Mouse (Mus musculus): ENCODE results near the gene Rarb. TPM values are rescaled to one million over a fixed set of nuclear protein-coding genes. Genes with fewer than 3 reads are reported as not detected.

Gene Rarb
- polyA plus RNA-seq, 1 experiment from 2014 or later = 16.8 TPM

DNA sequence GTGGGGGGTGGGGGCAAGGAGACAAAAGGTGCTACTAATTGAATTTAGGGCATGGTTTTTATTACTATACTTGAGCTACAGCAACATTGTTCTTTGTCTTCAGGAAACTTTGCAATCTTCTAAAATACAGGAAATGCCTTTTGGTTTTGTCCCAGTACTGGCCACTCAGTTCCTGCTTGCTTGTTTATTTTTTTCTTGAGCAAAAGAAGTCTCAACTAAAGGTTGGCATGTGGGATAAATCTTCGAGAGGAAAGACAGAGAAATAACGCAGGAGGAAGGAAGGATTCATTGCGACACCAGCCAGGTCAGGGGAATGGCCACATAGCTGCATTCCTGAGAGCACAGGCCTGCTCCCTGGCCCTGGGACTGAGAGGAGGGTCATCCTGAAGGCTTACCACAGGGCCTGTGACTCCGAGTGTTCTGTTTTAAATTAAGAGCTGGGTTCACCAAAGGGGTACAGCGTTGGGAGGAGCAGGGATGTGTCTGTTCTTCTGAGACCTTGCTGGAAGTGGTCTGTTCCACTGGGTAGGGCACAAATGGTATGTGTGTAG is 215.8 kb downstream of the Rarb start:
- H3K36me3 ChIP-seq (replicated peaks) = no peaks in the 10 kb centered on the region
- no peak overlapping the region for H3K4me3 ChIP-seq
- H3K9me3 ChIP-seq = no peaks in the 10 kb centered on the region
- WGBS = 55% methylated on average over 5 of the region's 5 CpGs
- DNase-seq (ENCODE audit: extremely low spot score, low spot score) = peak; percentile 20
- H3K27me3 ChIP-seq (ENCODE audit: poor library complexity, severe bottlenecking) = no peaks in the 10 kb centered on the region
- H3K27ac ChIP-seq = peak overlapping the region; percentile 16; the same call in 1 of the 2 replicates
- peaks cover 25% of the 10 kb centered on the region for H3K4me1 ChIP-seq

- Histone ChIP-seq H3K27ac (no peak overlapping the region), H3K4me3 (no peak overlapping the region), H3K4me1 (peaks cover 28% of the 10 kb centered on the region), H3K27me3 (ENCODE audit: poor library complexity, severe bottlenecking) (no peaks in the 10 kb centered on the region), H3K36me3 (replicated peaks) (no peaks in the 10 kb centered on the region), H3K9me3 (no peaks in the 10 kb centered on the region)
- 88% methylated on average over 7 of the region's 7 CpGs for WGBS
- DNase-seq (ENCODE audit: extremely low spot score, low spot score) = no peak
These were observed 219.7 kb downstream of the Rarb start for GRCm38 (mm10) chr14:16599224-16599623.

GRCm38 (mm10) chr14:16598074-16598501 is 220.9 kb downstream of the Rarb start:
- Histone ChIP-seq H3K27me3 (ENCODE audit: poor library complexity, severe bottlenecking) (no peaks in the 10 kb centered on the region), H3K9me3 (no peaks in the 10 kb centered on the region), H3K27ac (0 out of 2 replicates have a peak overlapping the region, but pooled peaks have one; percentile 26), H3K4me3 (no peak overlapping the region), H3K4me1 (peaks cover 20% of the 10 kb centered on the region), H3K36me3 (replicated peaks) (no peaks in the 10 kb centered on the region)
- WGBS = 39% methylated on average over 4 of the region's 4 CpGs
- no peak for DNase-seq (ENCODE audit: extremely low spot score, low spot score)

- Histone ChIP-seq H3K4me1 (no peaks in the 10 kb centered on the region), H3K4me3 (no peak overlapping the region), H3K36me3 (replicated peaks) (no peaks in the 10 kb centered on the region), H3K27me3 (ENCODE audit: poor library complexity, severe bottlenecking) (no peaks in the 10 kb centered on the region), H3K27ac (no peak overlapping the region), H3K9me3 (no peaks in the 10 kb centered on the region)
- 92% methylated on average over 4 of the region's 4 CpGs for WGBS
- DNase-seq (ENCODE audit: extremely low spot score, low spot score) = no peak
These were observed 229.8 kb downstream of the Rarb start for GRCm38 (mm10) chr14:16589139-16589538.

- DNase-seq (ENCODE audit: extremely low spot score, low spot score) = no peak
- Histone ChIP-seq H3K9me3 (no peaks in the 10 kb centered on the region), H3K36me3 (replicated peaks) (no peaks in the 10 kb centered on the region), H3K4me3 (no peak overlapping the region), H3K4me1 (peaks cover 26% of the 10 kb centered on the region), H3K27ac (no peak overlapping the region), H3K27me3 (ENCODE audit: poor library complexity, severe bottlenecking) (peaks cover 32% of the 10 kb centered on the region)
These were observed 240.9 kb downstream of the Rarb start for GRCm38 (mm10) chr14:16578100-16578499.

GRCm38 (mm10) chr14:16577049-16577448 is 241.9 kb downstream of the Rarb start:
- Histone ChIP-seq H3K4me3 (no peak overlapping the region), H3K27ac (no peak overlapping the region), H3K27me3 (ENCODE audit: poor library complexity, severe bottlenecking) (peaks cover 35% of the 10 kb centered on the region), H3K36me3 (replicated peaks) (no peaks in the 10 kb centered on the region), H3K9me3 (no peaks in the 10 kb centered on the region), H3K4me1 (peaks cover 36% of the 10 kb centered on the region)
- 42% methylated on average over 1 of the region's 1 CpGs for WGBS
- no peak for DNase-seq (ENCODE audit: extremely low spot score, low spot score)

- under 1% methylated on average over 52 of the region's 52 CpGs for WGBS
- H3K27me3 ChIP-seq (ENCODE audit: poor library complexity, severe bottlenecking) = peaks cover 35% of the 10 kb centered on the region
- peak overlapping the region; percentile 89 for H3K27ac ChIP-seq
- peak overlapping the region; percentile 63 for H3K4me3 ChIP-seq
- peaks cover 48% of the 10 kb centered on the region for H3K4me1 ChIP-seq
- peak; percentile 86 for DNase-seq (ENCODE audit: extremely low spot score, low spot score)
- H3K36me3 ChIP-seq (replicated peaks) = no peaks in the 10 kb centered on the region
- no peaks in the 10 kb centered on the region for H3K9me3 ChIP-seq
These were observed 243.8 kb downstream of the Rarb start for GRCm38 (mm10) chr14:16574925-16575721.

GRCm38 (mm10) chr14:16573475-16574171 is 245.3 kb downstream of the Rarb start:
- 43% methylated on average over 6 of the region's 6 CpGs for WGBS
- Histone ChIP-seq H3K27ac (peak overlapping the region; percentile 89), H3K4me3 (peak overlapping the region; percentile 63), H3K27me3 (ENCODE audit: poor library complexity, severe bottlenecking) (peaks cover 35% of the 10 kb centered on the region), H3K36me3 (replicated peaks) (no peaks in the 10 kb centered on the region), H3K4me1 (peaks cover 58% of the 10 kb centered on the region), H3K9me3 (no peaks in the 10 kb centered on the region)
- no peak for DNase-seq (ENCODE audit: extremely low spot score, low spot score)

- H3K27me3 ChIP-seq (ENCODE audit: poor library complexity, severe bottlenecking) = peaks cover 35% of the 10 kb centered on the region
These were observed 246.1 kb downstream of the Rarb start for GRCm38 (mm10) chr14:16572755-16573340.

DNA sequence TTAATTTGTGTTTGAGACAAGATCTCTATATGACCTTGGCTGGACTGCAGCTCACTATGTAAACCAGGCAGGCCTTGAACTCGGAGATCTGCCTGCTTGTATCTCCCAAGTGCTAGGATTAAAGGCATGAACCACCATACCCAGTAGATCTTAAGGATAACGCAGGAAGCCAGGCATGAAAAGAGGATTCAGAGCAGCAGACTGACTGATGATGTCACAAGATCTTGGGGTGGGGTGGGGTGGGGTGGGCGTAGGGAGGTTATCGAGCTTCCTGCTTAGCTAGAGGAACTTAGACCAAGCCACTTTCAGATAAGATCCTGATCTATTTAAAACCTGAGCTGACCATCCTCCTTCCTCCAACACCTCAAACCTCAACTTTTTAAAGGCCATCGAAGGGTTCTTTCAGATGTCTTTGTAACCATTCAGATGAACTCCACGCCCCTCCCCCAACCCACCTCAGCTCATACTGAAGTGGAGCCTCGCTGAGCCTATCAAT is 249.4 kb downstream of the Rarb start:
- peaks cover 17% of the 10 kb centered on the region for H3K27me3 ChIP-seq (ENCODE audit: poor library complexity, severe bottlenecking)
- H3K36me3 ChIP-seq (replicated peaks) = no peaks in the 10 kb centered on the region
- H3K4me3 ChIP-seq = no peak overlapping the region
- H3K4me1 ChIP-seq = peaks cover 61% of the 10 kb centered on the region
- H3K27ac ChIP-seq = no peak overlapping the region
- DNase-seq (ENCODE audit: extremely low spot score, low spot score) = no peak
- 76% methylated on average over 7 of the region's 7 CpGs for WGBS
- no peaks in the 10 kb centered on the region for H3K9me3 ChIP-seq

More at GRCm38 (mm10) chr14:16572755-16573340, 246.1 kb downstream of the Rarb start:
- WGBS = 1% methylated on average over 8 of the region's 8 CpGs
- peaks cover 58% of the 10 kb centered on the region for H3K4me1 ChIP-seq
- peak overlapping the region; percentile 63 for H3K4me3 ChIP-seq
- H3K36me3 ChIP-seq (replicated peaks) = no peaks in the 10 kb centered on the region
- peak overlapping the region; percentile 89 for H3K27ac ChIP-seq
- no peaks in the 10 kb centered on the region for H3K9me3 ChIP-seq
- no peak for DNase-seq (ENCODE audit: extremely low spot score, low spot score)

DNA sequence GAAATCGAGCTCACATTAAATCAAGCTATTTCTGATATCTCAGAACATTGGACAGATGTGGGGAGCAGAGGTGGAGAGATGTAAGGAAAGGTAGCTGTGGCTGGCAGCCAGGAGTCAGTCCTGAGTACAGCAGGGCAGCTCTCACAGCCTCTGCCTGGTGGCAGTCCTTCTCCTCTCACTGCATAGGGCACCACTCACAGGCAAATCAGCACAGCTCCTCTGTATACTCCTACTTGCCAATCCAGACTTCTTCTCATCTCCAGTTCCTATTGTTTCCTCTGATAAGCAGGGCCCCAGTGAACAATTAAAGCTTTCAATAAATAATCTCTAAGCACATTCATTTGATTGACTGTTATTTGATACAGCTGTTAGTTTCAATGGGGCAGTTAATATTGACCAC is 252.0 kb downstream of the Rarb start:
- no peak overlapping the region for H3K27ac ChIP-seq
- H3K9me3 ChIP-seq = no peaks in the 10 kb centered on the region
- no peak for DNase-seq (ENCODE audit: extremely low spot score, low spot score)
- WGBS = 89% methylated on average over 1 of the region's 1 CpGs
- H3K4me3 ChIP-seq = no peak overlapping the region
- H3K27me3 ChIP-seq (ENCODE audit: poor library complexity, severe bottlenecking) = no peaks in the 10 kb centered on the region; the same call in 1 of the 2 replicates
- H3K36me3 ChIP-seq (replicated peaks) = no peaks in the 10 kb centered on the region
- H3K4me1 ChIP-seq = peaks cover 35% of the 10 kb centered on the region

DNA sequence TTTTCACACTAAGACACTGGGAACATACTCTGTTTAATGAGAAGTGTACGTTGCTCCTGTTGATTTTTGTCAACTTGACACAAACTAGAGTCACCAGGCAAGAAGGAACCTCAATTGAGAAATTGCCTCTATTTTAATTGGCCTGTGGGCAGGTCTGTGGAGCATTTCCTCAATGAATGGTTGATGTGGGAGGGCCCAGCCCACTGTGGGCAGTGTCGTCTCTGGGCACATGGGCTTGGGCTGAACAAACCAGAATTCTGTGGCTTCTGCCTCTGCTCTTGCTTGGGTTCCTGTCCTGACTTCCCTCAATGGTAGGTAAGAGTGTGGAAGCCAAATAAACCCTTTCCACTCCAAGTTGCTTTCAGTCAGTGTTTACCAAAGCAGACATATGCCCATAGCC is 255.0 kb downstream of the Rarb start:
- Histone ChIP-seq H3K27ac (no peak overlapping the region), H3K9me3 (no peaks in the 10 kb centered on the region), H3K36me3 (replicated peaks) (no peaks in the 10 kb centered on the region), H3K4me1 (peaks cover 14% of the 10 kb centered on the region), H3K4me3 (no peak overlapping the region), H3K27me3 (ENCODE audit: poor library complexity, severe bottlenecking) (no peaks in the 10 kb centered on the region)
- no peak for DNase-seq (ENCODE audit: extremely low spot score, low spot score)
- 81% methylated on average over 2 of the region's 2 CpGs for WGBS

All from forebrain, embryonic 10.5 days (tissue).